Mouse (Mus musculus) C2C12 (cell line): ENCODE data around the gene Dst.

Source experiments
- CTCF ChIP-seq: IDR thresholded peaks from one replicate; pipeline ENCODE4 v1.5.1; 2011; ENCODE audit not compliant: control insufficient read depth, insufficient read depth, insufficient read length
- MAX ChIP-seq: IDR thresholded peaks from one replicate; pipeline ENCODE4 v1.6.1; 2011; ENCODE audit warnings: mild to moderate bottlenecking, control low read depth

- no peak for TF ChIP-seq CTCF
- no peak for TF ChIP-seq MAX
Measured at GRCm38 (mm10) chr1:34070474-34070873, 162.4 kb downstream of the Dst start.
